Mouse (Mus musculus): ENCODE measurements around the gene Plbd1.

GRCm38 (mm10) chr6:136590739-136591138, 71.0 kb downstream of the Plbd1 start:
- TF ChIP-seq CTCF (IDR thresholded peaks at IDR 0.05; ENCODE audit: low read depth) = no peak
- no peak for TF ChIP-seq EP300 (IDR thresholded peaks at IDR 0.05; ENCODE audit: low read depth)

Data from liver, postnatal 0 days (tissue).